Mouse (Mus musculus) ES-E14 (cell line): ENCODE measurements around the gene Blm.

ENCODE experiments used
- CHD2 ChIP-seq: IDR thresholded peaks from 2 replicates; pipeline ENCODE4 v1.6.1; 2014; ENCODE audit warnings: mild to moderate bottlenecking, low read depth, low read length, inconsistent platforms
- HCFC1 ChIP-seq: IDR thresholded peaks from 2 replicates; pipeline ENCODE4 v1.6.1; 2012; ENCODE audit warnings: low read length, inconsistent platforms, borderline replicate concordance; ENCODE audit not compliant: insufficient read depth
- MAFK ChIP-seq: IDR thresholded peaks from 2 replicates; pipeline ENCODE4 v1.6.1; 2014; ENCODE audit warnings: mild to moderate bottlenecking, low read depth, low read length, inconsistent platforms; ENCODE audit not compliant: insufficient read depth
- ZC3H11A ChIP-seq: IDR thresholded peaks from 2 replicates; pipeline ENCODE4 v1.6.1; 2012; ENCODE audit warnings: low read depth, mild to moderate bottlenecking, inconsistent platforms, low read length, borderline replicate concordance
- ZNF384 ChIP-seq: IDR thresholded peaks from 2 replicates; pipeline ENCODE4 v1.6.1; 2012; ENCODE audit warnings: low read depth, low read length, inconsistent platforms

DNA sequence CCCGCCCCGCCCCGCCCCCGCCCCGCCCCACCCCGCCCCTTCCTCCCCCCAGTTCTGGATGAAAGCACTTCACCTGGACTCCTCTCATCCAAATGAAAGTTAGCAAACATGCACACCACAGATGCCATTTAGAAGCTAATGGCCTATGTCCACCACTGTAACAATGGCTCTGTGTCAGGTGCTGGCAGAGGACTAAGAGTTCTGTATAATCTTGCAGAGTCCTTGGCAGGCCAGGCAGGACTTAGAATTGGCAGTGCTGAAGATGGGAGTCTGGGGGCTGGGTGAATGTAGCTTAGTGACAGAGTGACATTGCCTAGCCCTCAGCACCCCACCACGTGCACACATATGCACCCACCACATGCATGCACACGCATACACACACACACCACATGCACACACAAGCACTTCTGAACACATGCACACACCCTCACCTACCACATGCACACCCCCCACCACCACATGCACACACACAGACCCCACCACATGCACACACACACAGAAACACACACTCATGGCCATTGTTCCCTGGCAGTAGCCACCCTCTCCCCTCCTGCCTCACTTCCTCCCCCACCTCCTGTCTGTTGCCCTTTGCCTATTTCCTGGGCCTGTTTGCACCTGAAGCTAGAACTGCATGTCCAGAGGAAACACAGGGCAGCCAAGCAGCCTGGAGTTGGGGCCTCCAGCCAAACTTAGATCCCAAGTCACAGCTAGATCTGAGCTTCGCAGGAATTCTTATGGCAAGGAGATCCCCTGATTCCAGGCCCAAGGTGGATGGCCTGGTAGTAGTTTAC lies 121.2 kb downstream of the Blm start:
- no peak for TF ChIP-seq HCFC1
- no peak for TF ChIP-seq CHD2
- no peak for TF ChIP-seq ZC3H11A
- no peak for TF ChIP-seq MAFK
- TF ChIP-seq ZNF384, result no peak
